Mouse (Mus musculus) stomach, embryonic 16.5 days (tissue): ENCODE results near the gene Mn1. TPM values are rescaled to one million over a fixed set of nuclear protein-coding genes. Genes with fewer than 3 reads are reported as not detected.
A peak's percentile ranks its signal among the peaks of the same experiment; 100 is the strongest.

Experiments used
- ATAC-seq: fragments of 200-750 bp; cut with Nextera tagmentation; 2 replicates; pipeline ENCODE4 v1.8.0; 2017; ENCODE audit warnings: moderate number of reproducible peaks, moderate TSS enrichment; ENCODE audit not compliant: insufficient read depth, low FRiP score
- H3K27ac ChIP-seq: fragments of 300-500 bp; sonication (generic); 2 replicates; pipeline ENCODE4 v1.5.1; 2014; ENCODE audit warnings: low read length
- H3K27me3 ChIP-seq: fragments of 300-500 bp; sonication (generic); 2 replicates; pipeline ENCODE4 v1.6.1; 2014; ENCODE audit warnings: low read length, control low read depth, mixed read lengths; ENCODE audit not compliant: control insufficient read depth, insufficient read depth
- H3K36me3 ChIP-seq: fragments of 300-500 bp; sonication (generic); 2 replicates; pipeline ENCODE4 v1.6.1; 2014; ENCODE audit warnings: low read length; ENCODE audit not compliant: control insufficient read depth, insufficient read depth
- H3K4me1 ChIP-seq: fragments of 300-500 bp; sonication (generic); 2 replicates; pipeline ENCODE4 v1.6.1; 2014; ENCODE audit warnings: low read length, control low read depth, mixed read lengths; ENCODE audit not compliant: control insufficient read depth, insufficient read depth
- H3K4me2 ChIP-seq: fragments of 300-500 bp; sonication (generic); 2 replicates; pipeline ENCODE4 v1.6.1; 2014; ENCODE audit warnings: low read depth, low read length, mixed read lengths
- H3K4me3 ChIP-seq: fragments of 300-500 bp; sonication (generic); replicated peaks from 2 replicates; pipeline ENCODE4 v1.5.1; 2014; ENCODE audit warnings: mild to moderate bottlenecking, low read length
- H3K9ac ChIP-seq: fragments of 300-500 bp; sonication (generic); 2 replicates; pipeline ENCODE4 v1.6.1; 2014; ENCODE audit warnings: low read length
- H3K9me3 ChIP-seq: fragments of 300-500 bp; sonication (generic); replicated peaks from 2 replicates; pipeline ENCODE4 v1.6.1; 2016; ENCODE audit warnings: low read length, control low read depth; ENCODE audit not compliant: control insufficient read depth
- WGBS: fragments of 180-500 bp; shearing (Covaris S2); extraction: QIAGEN DNeasy Blood & Tissue Kit; methylation state at CpG from one replicate; pipeline ENCODE4 v1.1.7; 2014; 5-methylcytosine and 5-hydroxymethylcytosine counted together
- polyA plus RNA-seq: library from polyadenylated mRNA; unstranded; fragments of >200 nt; fragmentation: Nextera tagmentation; extraction: Ambion mirVana; gene quantifications from 2 replicates; pipeline ENCODE4 v1.2.1, GENCODE M21; 2015

The Mn1 gene
- polyA plus RNA-seq, 1 experiment from 2014 or later, result 11.1 TPM

GRCm38 (mm10) chr5:111505824-111506223 lies 88.7 kb downstream of the Mn1 start:
- Histone ChIP-seq H3K4me1 (peaks cover 20% of the 10 kb centered on the region), H3K9me3 (no peaks in the 10 kb centered on the region), H3K9ac (no peak overlapping the region), H3K27me3 (no peaks in the 10 kb centered on the region), H3K4me3 (no peak overlapping the region), H3K36me3 (no peaks in the 10 kb centered on the region), H3K4me2 (no peak overlapping the region), H3K27ac (no peak overlapping the region)
- WGBS, result 80% methylated on average over 6 of the region's 6 CpGs
- no peak for ATAC-seq

- H3K27ac ChIP-seq, result peak overlapping the region; percentile 54; the same call in 1 of the 2 replicates
- peak; percentile 41; the same call in 1 of the 2 replicates for ATAC-seq
- H3K27me3 ChIP-seq, result no peaks in the 10 kb centered on the region
- no peaks in the 10 kb centered on the region for H3K9me3 ChIP-seq
- H3K4me3 ChIP-seq, result no peak overlapping the region
- H3K4me2 ChIP-seq, result peak overlapping the region; percentile 13; the same call in 1 of the 2 replicates
- peaks cover 20% of the 10 kb centered on the region for H3K4me1 ChIP-seq
- WGBS, result 16% methylated on average over 12 of the region's 12 CpGs
- H3K36me3 ChIP-seq, result no peaks in the 10 kb centered on the region
- peak overlapping the region; percentile 49 for H3K9ac ChIP-seq
Measured at GRCm38 (mm10) chr5:111506410-111506809, 89.2 kb downstream of the Mn1 start.

Other genes starting within 250 kb of the Mn1 start
- gene Pitpnb, start 86.6 kb upstream of the Mn1 start, polyA plus RNA-seq, result 102 and 108 TPM in 2 replicates